Mouse (Mus musculus) limb, embryonic 14.5 days (tissue): ENCODE measurements at regions not wholly inside any gene's neighbourhood (a gene's known extent, or its start where the extent isn't known, plus 50 kb on each side); places are given as distances from the start of the nearest gene placed in this dataset.

Experiments
- ATAC-seq: fragments of 200-750 bp; cut with Nextera tagmentation; 2 replicates; pipeline ENCODE4 v1.8.0; 2017; ENCODE audit warnings: low read depth, moderate number of reproducible peaks, moderate TSS enrichment; ENCODE audit not compliant: low FRiP score
- DNase-seq: peaks from one replicate; pipeline ENCODE4 v3.0.0-alpha.2; 2015; ENCODE audit warnings: low spot score
- H3K27ac ChIP-seq: fragments of 300-500 bp; sonication (generic); replicated peaks from 2 replicates; pipeline ENCODE4 v1.5.1; 2014; ENCODE audit warnings: low read depth, mild to moderate bottlenecking, low read length, moderate library complexity, mixed read lengths
- H3K27me3 ChIP-seq: fragments of 300-500 bp; sonication (generic); 2 replicates; pipeline ENCODE4 v1.6.1; 2014; ENCODE audit warnings: low read length, mixed read lengths; ENCODE audit not compliant: control insufficient read depth, insufficient read depth
- H3K36me3 ChIP-seq: fragments of 300-500 bp; sonication (generic); 2 replicates; pipeline ENCODE4 v1.6.1; 2014; ENCODE audit warnings: mild to moderate bottlenecking, low read length, moderate library complexity, mixed read lengths; ENCODE audit not compliant: control insufficient read depth, insufficient read depth
- H3K4me1 ChIP-seq: fragments of 300-500 bp; sonication (generic); 2 replicates; pipeline ENCODE4 v1.6.1; 2014; ENCODE audit warnings: antibody characterized with exemption, low read length, mixed read lengths; ENCODE audit not compliant: control insufficient read depth, insufficient read depth
- H3K4me2 ChIP-seq: fragments of 300-500 bp; sonication (generic); replicated peaks from 2 replicates; pipeline ENCODE4 v1.6.1; 2014; ENCODE audit warnings: low read depth, mild to moderate bottlenecking, low read length, moderate library complexity; ENCODE audit not compliant: severe bottlenecking
- H3K4me3 ChIP-seq: fragments of 300-500 bp; sonication (generic); replicated peaks from 2 replicates; pipeline ENCODE4 v1.5.1; 2014; ENCODE audit warnings: low read length
- H3K9ac ChIP-seq: fragments of 300-500 bp; sonication (generic); 2 replicates; pipeline ENCODE4 v1.6.1; 2014; ENCODE audit warnings: mild to moderate bottlenecking, low read depth, low read length, moderate library complexity; ENCODE audit not compliant: severe bottlenecking
- H3K9me3 ChIP-seq: fragments of 300-500 bp; sonication (generic); 2 replicates; pipeline ENCODE4 v1.6.1; 2016; ENCODE audit warnings: low read length; ENCODE audit not compliant: control insufficient read depth
- POLR2A ChIP-seq: fragments of 200-500 bp; IDR thresholded peaks from 2 replicates; pipeline ENCODE4 v1.8.0; 2012; ENCODE audit warnings: inconsistent platforms, mild to moderate bottlenecking, moderate library complexity, borderline replicate concordance; ENCODE audit not compliant: insufficient read depth, insufficient read length; ENCODE audit errors: extremely low read depth
- WGBS: fragments of 180-500 bp; shearing (Covaris S2); extraction: QIAGEN DNeasy Blood & Tissue Kit; methylation state at CpG from one replicate; pipeline ENCODE4 v1.1.7; 2014; 5-methylcytosine and 5-hydroxymethylcytosine counted together

DNA sequence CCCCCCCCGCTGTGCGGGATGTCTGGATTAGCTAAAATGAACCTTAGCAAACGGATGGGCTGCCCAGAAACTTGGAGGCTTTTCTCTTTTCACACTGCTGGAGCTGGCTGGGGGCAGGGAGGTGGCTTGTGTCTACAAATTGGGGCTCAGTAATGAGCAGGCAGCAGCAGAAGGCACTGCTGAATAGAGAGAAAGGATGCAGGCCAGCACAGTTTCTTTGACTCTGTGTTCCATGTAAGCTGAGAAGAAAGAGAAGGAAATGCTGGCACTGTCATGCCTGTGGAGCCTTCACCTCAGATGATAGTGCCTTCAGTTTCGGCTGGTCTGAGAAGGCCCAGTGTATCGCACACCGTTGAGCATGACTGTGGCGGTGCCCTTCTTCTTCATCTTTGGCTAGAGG, 305.6 kb upstream of the Adgrl2 start:
- Histone ChIP-seq H3K36me3 (no peaks in the 10 kb centered on the region), H3K4me3 (no peak overlapping the region), H3K27ac (no peak overlapping the region), H3K4me1 (no peaks in the 10 kb centered on the region), H3K4me2 (no peak overlapping the region), H3K9me3 (no peaks in the 10 kb centered on the region), H3K9ac (no peak overlapping the region), H3K27me3 (no peaks in the 10 kb centered on the region)
- 68% methylated on average over 5 of the region's 7 CpGs for WGBS
- TF ChIP-seq POLR2A = no peak
- ATAC-seq (no peak), DNase-seq (no peak)

DNA sequence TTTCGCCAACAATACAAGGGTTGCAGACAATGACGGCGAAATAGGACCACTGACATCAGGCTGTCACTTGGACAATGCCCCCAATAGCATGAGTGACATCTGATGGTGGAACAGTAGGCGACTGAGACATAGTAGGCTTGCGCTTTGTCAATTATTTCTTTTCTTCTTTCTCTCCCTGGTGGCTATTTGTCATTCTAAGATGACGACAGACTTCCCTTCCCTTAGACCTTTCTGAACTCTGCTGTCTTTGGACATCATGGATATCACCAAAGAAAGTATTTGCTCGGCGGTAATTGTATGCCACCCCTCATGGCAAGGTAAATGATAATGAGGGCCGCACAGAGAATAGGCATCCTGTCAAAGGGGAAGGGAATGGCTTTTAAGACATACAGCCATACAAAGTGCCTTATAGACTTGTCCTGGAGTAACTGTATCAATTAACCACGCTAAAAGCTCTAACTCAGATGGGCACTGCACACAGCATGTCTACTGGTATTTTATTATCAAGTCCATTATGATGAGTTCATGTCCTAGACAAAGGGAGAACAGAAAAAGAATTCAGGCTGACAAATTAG, 305.0 kb upstream of the Adgrl2 start:
- DNase-seq (no peak), ATAC-seq (no peak)
- Histone ChIP-seq H3K9me3 (no peaks in the 10 kb centered on the region), H3K27ac (no peak overlapping the region), H3K36me3 (no peaks in the 10 kb centered on the region), H3K27me3 (no peaks in the 10 kb centered on the region), H3K9ac (no peak overlapping the region), H3K4me1 (no peaks in the 10 kb centered on the region), H3K4me2 (no peak overlapping the region), H3K4me3 (no peak overlapping the region)
- WGBS = 84% methylated on average over 10 of the region's 10 CpGs
- TF ChIP-seq POLR2A = no peak

DNA sequence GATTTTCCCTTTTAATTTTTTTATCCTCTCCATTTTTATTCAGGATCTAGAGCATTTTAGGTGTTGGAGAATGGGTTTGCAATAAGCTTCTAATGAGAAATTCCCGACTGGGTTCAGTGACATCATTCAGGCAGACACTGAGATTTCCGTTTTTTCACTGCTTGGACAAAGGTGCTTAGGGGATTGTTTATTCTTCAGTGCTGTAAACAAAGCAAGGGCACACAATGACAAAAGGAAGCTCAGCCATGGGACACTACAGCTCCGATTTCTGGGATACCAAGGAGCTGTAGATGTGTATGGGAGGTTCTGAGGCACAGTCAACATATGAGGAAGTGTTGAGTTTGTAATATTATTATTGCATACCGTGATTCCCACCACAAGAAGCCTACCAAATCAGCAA, 304.1 kb upstream of the Adgrl2 start:
- Histone ChIP-seq H3K4me3 (no peak overlapping the region), H3K9ac (no peak overlapping the region), H3K9me3 (no peaks in the 10 kb centered on the region), H3K36me3 (no peaks in the 10 kb centered on the region), H3K27me3 (no peaks in the 10 kb centered on the region), H3K4me2 (no peak overlapping the region), H3K4me1 (no peaks in the 10 kb centered on the region), H3K27ac (no peak overlapping the region)
- WGBS = 75% methylated on average over 4 of the region's 4 CpGs
- ATAC-seq (no peak), DNase-seq (no peak)
- no peak for TF ChIP-seq POLR2A

DNA sequence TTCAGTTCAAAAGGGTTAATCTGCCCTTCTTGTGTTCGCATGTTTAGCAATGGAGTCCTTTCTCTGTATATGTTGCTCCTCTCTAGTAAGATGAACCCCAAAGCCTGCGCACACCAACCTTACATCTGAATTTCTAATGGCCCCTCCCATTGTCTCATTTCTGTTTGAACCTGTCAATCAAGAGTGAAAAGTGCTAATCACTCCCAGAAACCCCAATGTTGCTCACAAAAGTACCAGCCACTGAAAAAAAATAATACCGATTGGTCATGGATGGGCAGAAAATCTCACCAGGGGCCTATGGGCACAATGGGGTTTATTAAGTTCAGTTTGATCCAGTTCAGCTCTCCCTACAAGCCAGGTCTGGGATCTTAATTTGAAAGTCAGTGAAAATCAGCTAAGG, 302.1 kb upstream of the Adgrl2 start:
- no peaks in the 10 kb centered on the region for H3K36me3 ChIP-seq
- H3K9ac ChIP-seq = no peak overlapping the region
- 89% methylated on average over 3 of the region's 3 CpGs for WGBS
- no peak overlapping the region for H3K4me2 ChIP-seq
- H3K4me3 ChIP-seq = no peak overlapping the region
- no peak overlapping the region for H3K27ac ChIP-seq
- no peak for DNase-seq
- no peak for ATAC-seq
- H3K27me3 ChIP-seq = no peaks in the 10 kb centered on the region
- H3K4me1 ChIP-seq = no peaks in the 10 kb centered on the region
- no peak for TF ChIP-seq POLR2A
- no peaks in the 10 kb centered on the region for H3K9me3 ChIP-seq

- H3K4me3 ChIP-seq = no peak overlapping the region
Measured at GRCm38 (mm10) chr3:149291473-149291872, 301.1 kb upstream of the Adgrl2 start.

GRCm38 (mm10) chr3:149290228-149290627, 299.9 kb upstream of the Adgrl2 start:
- ATAC-seq (no peak), DNase-seq (no peak)
- WGBS = 50% methylated on average over 8 of the region's 8 CpGs
- Histone ChIP-seq H3K4me1 (no peaks in the 10 kb centered on the region), H3K27me3 (no peaks in the 10 kb centered on the region), H3K4me3 (no peak overlapping the region), H3K9ac (no peak overlapping the region), H3K9me3 (no peaks in the 10 kb centered on the region), H3K27ac (no peak overlapping the region), H3K4me2 (no peak overlapping the region), H3K36me3 (no peaks in the 10 kb centered on the region)
- TF ChIP-seq POLR2A = no peak

More at GRCm38 (mm10) chr3:149291473-149291872, 301.1 kb upstream of the Adgrl2 start:
- no peak overlapping the region for H3K9ac ChIP-seq
- H3K36me3 ChIP-seq = no peaks in the 10 kb centered on the region
- no peak for ATAC-seq
- H3K4me2 ChIP-seq = no peak overlapping the region
- no peaks in the 10 kb centered on the region for H3K9me3 ChIP-seq
- 55% methylated on average over 7 of the region's 7 CpGs for WGBS
- H3K27ac ChIP-seq = no peak overlapping the region
- no peaks in the 10 kb centered on the region for H3K27me3 ChIP-seq
- DNase-seq = no peak
- no peaks in the 10 kb centered on the region for H3K4me1 ChIP-seq
- TF ChIP-seq POLR2A = no peak
